Mouse (Mus musculus) large intestine, adult 2 months (tissue): ENCODE results near the gene Ntrk3. TPM values are rescaled to one million over a fixed set of nuclear protein-coding genes. Genes with fewer than 3 reads are reported as not detected.

ENCODE experiments used
- DNase-seq: peaks from one replicate; pipeline ENCODE4 v3.0.0-alpha.2; 2012; ENCODE audit warnings: low read depth, low spot score
- WGBS: fragments of 180-500 bp; shearing (Covaris S2); methylation state at CpG from one replicate; pipeline ENCODE4 v1.1.7; 2018; 5-methylcytosine and 5-hydroxymethylcytosine counted together
- polyA plus RNA-seq: library from polyadenylated mRNA; depleted of rRNA; stranded (reverse); fragments of >200 nt; gene quantifications from 2 replicates; pipeline ENCODE4 v1.2.3, GENCODE M21; 2012

Ntrk3 gene
- polyA plus RNA-seq, 1 experiment: 1.0 TPM

DNA sequence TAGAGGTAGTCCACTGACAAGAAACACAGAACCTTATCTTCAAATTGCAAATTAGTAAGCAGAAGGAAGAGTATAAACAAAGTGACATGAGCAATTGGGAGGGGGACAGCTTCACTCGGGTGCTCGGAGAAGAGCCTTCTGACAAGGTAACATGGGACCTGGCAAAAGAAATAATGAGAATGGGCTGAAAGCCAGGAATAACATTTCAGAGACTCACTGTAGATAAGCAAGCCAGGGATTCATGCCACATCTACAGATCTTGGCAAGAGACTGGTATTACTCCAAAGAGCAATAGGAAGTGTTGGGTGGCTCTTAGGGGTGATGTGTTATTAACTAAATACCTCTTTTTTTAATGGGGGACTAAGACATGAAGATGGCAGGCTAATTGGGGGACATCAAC, 258.9 kb downstream of the Ntrk3 start:
- DNase-seq: no peak
- WGBS: 80% methylated on average over 2 of the region's 2 CpGs

- WGBS: 69% methylated on average over 4 of the region's 4 CpGs
- no peak for DNase-seq
These were observed 266.1 kb downstream of the Ntrk3 start for GRCm38 (mm10) chr7:78471755-78472154.

DNA sequence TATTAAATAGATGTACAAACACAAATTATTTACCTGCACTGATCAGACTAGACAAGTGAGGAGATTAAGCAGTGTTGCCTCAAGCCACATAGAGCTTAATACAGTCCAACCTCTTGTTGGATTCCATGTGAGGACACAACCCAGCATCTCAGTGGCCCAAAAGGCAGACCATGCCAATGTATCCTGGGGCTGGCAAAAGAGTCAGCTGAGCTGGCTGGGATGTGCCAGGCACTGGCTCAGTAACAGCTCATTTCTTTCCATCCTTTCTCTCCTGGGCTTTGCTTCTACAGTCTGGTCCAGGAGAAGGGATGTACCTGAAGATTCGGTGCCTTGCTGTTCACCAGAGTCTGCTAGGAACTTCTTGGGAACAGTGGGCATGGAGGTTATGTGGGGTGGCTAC, 266.5 kb downstream of the Ntrk3 start:
- no peak for DNase-seq
- 82% methylated on average over 1 of the region's 1 CpGs for WGBS

DNA sequence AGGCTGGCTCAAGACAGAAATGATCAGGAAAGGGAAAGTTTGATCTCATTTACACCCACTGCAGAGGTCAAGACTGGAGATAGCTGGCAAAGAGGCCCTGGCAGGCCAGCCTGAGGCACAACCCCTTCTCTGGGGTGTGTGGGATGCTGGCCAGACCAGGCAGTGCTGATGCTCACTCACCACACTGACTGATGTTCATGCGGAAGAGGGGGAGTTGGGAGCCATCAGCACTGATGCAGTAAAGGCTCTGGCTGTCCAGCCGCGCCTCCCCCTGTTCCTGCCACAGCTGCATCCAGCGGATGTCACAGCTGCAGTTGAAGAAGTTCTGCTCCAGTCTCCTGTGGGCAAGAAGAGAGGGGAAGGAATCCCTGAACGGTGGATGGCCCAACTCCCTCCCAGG, 275.2 kb downstream of the Ntrk3 start:
- DNase-seq: no peak
- 70% methylated on average over 5 of the region's 5 CpGs for WGBS

DNA sequence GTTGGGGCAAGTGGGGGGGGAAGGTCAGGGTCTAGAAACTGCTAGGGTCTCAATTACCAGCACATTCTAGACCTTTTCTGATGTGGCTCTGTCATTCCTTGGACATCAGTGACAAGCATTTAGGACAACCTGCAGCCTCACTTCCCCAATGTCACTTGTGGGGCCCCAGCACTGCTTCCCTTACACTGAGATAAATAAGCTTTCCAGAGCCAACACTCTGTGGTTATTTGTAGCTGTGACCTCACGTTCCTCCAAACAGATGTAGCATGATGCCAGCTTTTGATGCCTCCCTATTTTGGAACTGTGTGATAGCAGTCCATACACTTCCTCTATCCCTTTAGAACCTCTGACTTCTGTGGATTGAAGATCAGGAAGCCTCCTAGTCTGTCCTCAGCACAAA, 278.8 kb downstream of the Ntrk3 start:
- no peak for DNase-seq
- whole genome bisulfite sequencing: 46% methylated on average over 1 of the region's 1 CpGs

DNA sequence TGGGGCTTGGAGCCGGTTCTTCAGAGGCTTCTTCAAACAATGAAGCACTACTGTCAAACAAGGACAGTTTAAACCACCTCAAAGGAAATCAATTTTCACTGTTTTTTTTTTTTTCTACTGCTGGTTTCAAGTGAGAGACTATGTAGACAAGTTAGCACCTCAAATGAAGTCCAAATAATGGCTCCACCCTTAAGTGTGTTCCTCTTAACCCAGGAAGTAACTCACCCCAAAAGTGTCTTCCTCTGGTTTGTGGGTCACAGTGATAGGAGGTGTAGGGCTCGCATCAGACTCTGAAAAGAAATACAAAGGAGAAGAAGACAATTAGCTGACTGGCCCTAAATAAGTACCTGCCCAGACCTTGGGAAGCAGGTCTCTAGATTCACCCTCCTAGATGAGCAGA, 286.1 kb downstream of the Ntrk3 start:
- 59% methylated on average over 2 of the region's 2 CpGs for WGBS

DNA sequence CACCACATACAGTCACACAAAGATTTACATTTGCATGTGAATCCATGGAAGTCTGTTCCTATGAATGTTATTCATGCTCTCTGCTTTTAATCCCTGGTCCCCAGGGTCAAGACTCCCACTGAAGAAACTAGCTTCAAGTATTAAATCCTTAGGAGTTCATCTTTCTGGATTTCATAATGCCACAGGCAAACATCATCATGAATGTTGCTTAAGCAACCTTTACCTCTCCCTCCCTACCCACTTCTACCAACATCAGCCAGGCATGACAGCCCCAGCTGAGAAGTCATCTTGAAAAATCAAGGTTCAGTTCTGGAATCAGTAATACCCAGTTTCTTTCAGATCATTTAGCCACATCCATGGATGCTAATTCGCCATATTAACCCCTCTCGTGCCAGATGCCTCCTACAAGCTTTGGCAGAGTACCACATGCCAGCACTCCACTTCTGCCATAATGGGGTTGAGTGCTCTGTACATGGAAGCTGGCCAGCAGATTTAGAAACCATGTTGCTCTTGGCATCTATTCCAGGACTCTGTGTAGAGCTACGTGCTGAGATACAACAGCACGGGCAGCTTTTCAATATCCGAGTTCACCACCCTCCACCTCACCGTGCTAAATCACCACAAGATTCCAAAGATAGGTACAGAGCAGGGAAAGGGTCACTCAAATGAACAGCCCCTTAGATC, 287.8 kb downstream of the Ntrk3 start:
- 90% methylated on average over 6 of the region's 6 CpGs for WGBS
- no peak for DNase-seq

More for the DNA sequence above, 286.1 kb downstream of the Ntrk3 start:
- DNase-seq: no peak

GRCm38 (mm10) chr7:78448841-78449240, 289.0 kb downstream of the Ntrk3 start:
- DNase-seq: no peak
- WGBS: 71% methylated on average over 2 of the region's 2 CpGs

DNA sequence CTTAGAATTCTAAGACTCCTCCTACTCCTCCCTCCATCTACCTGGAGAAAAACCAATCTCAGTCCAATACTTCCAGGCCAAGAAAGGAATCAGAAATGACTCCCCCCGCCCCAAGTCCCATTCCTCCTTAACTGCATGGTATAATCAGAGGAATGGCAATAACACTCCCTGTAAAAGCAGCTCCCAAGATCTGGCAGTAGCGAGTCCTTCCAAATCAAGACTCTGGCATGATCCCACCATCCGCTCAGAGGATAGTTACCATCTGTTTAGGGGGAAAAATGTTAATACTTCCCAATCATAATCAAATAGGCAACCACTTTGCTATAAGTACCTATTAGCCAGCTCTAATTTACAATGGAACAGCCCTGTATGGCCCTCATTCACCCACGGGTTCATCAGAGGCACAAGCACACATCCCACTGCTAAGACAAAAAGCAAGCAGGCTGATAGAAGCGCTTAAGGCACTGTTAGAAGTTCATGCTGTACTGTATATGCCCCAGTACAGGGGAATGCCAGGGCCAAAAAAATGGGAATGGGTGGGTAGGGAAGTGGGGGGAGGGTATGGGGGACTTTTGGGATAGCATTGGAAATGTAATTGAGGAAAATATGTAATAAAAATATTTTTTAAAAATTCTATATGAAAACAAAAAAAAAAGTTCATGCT, 294.3 kb downstream of the Ntrk3 start:
- WGBS: 77% methylated on average over 5 of the region's 5 CpGs
- DNase-seq: no peak

DNA sequence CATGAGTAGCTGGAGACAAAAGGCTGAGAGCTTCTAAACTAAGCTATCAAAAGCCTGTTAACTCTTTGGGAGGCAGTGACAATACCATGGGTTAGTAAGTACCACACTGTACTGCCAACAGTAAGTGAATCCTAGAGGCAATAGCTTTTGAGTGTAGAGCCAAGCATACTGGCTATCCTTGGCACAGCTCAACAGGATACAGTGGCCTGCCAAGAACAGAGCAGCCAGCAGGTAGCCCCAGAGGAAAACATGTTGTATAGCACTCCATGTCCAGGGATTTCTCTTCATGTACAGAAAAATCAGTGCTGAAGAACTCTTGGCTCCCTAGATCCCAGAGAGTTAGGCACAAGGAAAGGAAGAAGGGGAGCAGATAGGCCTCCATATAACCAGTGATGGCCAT, 296.1 kb downstream of the Ntrk3 start:
- no peak for DNase-seq

GRCm38 (mm10) chr7:78440896-78441295, 296.9 kb downstream of the Ntrk3 start:
- no peak for DNase-seq
- 73% methylated on average over 3 of the region's 3 CpGs for WGBS

DNA sequence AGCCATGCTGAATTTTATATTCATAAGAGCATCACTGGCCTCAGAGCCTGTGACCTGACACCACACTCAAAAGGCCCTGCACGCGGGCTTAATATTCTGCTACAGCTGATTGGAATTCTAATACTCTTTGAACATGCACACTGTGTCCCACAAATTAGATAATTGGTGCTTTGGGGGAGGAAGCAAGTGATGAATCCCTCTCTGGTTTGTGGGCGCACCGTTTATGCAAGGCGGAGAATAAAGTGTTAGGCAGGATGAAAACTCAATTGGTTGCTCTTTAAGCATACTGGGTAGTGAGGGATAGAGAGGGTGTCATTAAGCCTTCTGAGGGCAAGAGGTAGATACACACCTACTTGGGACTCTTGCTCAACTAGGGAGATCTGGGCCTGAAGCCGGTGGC, 297.3 kb downstream of the Ntrk3 start:
- no peak for DNase-seq
- 88% methylated on average over 6 of the region's 6 CpGs for WGBS

DNA sequence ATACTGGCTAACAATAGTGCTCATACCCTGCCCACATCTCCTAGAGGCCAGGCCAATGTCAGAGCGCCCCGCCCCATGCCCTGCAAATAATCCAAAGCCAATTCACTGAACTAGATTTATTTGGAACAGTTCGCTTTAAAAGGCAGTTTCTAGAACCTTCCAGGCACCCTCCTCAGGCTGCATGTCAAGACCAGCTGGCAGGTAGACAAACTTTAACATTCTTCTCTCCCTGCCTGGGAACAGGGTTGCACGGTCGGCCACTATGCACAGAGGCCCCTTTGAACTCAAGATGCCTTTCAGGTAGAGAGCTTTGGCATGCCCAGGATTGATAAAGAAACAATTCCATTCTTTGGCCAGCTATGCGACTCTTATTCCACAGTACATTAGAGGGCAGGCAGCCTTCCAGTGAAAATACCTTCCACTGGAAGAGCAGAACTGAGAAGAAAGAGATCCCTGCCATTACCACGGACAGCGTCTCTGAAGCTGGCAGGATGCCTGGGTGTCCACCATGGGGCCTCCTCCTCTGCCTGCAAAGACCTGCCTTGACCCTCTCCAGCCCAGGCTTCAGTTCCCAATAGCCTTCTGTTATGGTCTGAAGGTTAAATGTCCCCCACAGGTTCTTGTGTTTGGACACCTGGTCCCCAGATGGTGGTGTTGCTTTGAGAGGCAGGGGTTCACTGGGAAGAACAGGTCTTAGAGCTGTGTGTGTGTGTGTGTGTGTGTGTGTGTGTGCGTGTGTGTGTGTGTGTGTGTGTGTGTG, 298.3 kb downstream of the Ntrk3 start:
- no peak for DNase-seq
- 76% methylated on average over 9 of the region's 9 CpGs for WGBS

DNA sequence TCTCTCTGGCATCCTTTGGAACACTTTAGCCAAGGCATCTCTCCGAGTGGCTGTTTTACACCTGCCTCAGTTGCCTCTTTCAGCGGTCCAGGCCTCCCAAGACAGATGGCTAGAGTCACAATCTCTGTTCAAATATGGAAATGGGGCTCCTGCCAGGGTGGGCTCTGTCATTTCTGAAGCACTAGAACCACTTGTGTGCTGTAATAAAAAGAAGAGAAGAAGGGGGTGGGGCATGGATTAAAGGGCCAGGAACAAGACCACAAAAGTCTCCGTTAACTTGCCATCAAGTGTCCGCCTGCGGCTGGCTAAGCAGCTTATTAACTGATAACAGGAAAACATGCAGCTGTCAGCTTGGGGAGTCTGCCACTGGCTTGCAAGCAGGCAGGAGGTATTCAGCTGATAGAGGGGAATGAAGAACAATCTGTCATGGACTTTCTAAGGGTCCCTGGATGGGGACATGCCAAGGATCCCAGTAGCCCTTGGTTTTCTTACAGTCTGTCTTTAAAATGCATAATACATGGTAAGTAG, 304.1 kb downstream of the Ntrk3 start:
- whole genome bisulfite sequencing: 58% methylated on average over 5 of the region's 5 CpGs
- DNase-seq: no peak

DNA sequence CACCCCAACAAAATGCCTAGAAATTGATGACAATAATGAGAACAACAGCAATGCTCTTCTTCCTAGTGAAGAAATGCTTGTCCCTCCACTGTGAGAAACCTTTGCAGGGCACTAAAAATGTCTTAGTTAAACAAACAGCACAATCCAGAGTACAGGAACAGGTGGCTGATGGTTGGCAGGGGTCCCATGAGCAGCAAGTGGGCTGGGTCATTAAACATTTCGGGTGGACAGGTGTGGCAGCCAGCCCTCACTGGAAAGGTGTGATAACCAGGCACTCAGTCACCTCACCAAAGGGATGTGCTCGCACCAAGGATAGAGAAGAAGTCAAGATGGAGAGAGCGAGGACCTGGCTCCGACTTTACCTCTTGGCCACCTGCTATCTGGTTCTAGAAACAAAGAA, 306.2 kb downstream of the Ntrk3 start:
- DNase-seq: no peak
- WGBS: 82% methylated on average over 4 of the region's 4 CpGs

GRCm38 (mm10) chr7:78412172-78412571, 325.6 kb downstream of the Ntrk3 start:
- 78% methylated on average over 2 of the region's 2 CpGs for WGBS
- DNase-seq: no peak

DNA sequence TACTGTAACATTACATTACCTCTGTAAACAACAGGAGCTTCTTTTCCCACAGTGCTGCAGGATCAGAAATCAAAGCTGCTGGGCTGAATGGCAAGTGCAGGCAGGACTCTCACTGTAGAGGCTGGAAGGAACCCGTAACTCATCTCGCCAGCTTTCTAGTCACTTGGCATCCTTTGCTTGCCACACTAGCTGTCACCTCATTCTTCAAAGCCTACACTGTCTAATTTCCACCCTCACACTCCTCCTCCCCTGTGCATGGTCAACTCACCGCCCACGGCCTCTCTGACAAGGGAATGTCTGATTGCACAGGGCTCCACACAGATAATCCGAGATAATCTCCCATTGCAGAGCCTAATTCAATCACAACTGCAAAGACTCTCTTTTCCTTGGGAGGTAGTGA, 327.8 kb downstream of the Ntrk3 start:
- DNase-seq: no peak
- 81% methylated on average over 5 of the region's 5 CpGs for WGBS

GRCm38 (mm10) chr7:78406641-78407291, 331.0 kb downstream of the Ntrk3 start:
- no peak for DNase-seq
- whole genome bisulfite sequencing: 59% methylated on average over 5 of the region's 5 CpGs

DNA sequence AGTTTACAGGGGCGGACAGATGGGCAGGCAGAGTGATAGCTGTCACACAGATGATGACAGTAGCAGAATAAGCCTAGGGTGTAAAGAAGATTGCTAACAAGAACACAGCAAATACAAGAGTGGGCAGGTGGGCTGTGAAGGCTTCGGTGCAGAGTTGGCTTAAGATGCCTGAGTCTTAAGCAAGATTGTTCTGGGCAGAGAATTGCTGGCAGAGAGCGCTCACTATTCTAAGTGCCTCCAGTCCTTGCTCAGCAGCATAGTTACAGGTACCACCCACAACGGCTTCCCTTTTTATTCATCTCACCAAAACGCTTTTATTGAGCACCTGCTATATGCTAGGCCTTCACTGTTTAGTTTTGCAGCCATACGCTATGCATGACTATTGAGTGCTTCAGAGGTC, 333.3 kb downstream of the Ntrk3 start:
- WGBS: 89% methylated on average over 6 of the region's 6 CpGs
- DNase-seq: no peak

DNA sequence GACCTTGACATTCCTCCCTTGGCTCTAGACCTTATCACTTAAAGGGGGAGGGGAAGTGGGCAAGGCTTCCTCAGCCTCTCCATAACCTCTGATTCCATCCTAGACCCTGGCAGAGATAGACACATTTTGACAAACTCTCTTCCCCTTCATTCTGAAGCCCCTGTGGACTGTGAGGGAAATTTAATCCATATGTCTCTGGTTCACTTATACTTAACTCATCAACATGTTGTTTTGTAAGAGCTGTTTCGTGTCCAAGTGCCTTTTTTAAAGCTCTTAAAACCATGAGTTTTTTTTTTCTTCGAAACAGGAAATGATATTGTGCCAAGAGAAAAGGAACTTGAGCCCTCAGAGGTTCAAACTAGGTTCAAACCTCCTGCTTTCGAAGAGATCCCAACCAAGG, 335.3 kb downstream of the Ntrk3 start:
- WGBS: 43% methylated on average over 3 of the region's 3 CpGs
- DNase-seq: no peak
